Mouse (Mus musculus): Measurements from ENCODE around the gene Pbx1.

DNA sequence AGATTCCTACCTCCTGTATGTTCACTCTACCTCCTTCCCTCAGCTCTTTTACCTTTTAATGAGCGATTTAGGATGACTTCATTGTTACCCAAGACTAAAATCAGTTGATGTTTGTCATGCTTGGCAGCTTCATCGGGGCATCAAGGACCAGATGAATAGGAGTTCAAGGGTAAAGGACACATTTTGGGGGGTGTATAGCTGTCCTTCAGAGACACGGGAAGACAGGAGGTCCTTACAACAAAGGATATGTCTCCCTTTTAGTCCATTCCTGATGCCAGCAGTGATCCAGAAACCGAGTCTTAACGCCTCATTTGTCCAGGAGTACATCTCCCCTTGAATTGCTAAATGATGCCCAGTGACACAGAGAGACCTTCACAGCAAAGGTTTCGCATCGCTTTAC, 343.4 kb downstream of the Pbx1 start:
- TF ChIP-seq CTCF (IDR thresholded peaks at IDR 0.05; ENCODE audit: borderline replicate concordance, extremely low read depth, insufficient read depth, insufficient read length) (no peak), POLR2A (IDR thresholded peaks at IDR 0.05; ENCODE audit: borderline replicate concordance, extremely low read depth, insufficient read depth, insufficient read length, poor library complexity, severe bottlenecking) (no peak)

All from brain, embryonic 14.5 days (tissue).